Mouse (Mus musculus): ENCODE data around the gene Trim29.

- TF ChIP-seq CTCF (IDR thresholded peaks at IDR 0.05; ENCODE audit: low read depth, low read length) (no peak), GATA1 (IDR thresholded peaks at IDR 0.05; ENCODE audit: borderline replicate concordance, low read length) (no peak)
Measured at GRCm38 (mm10) chr9:43267357-43267756, 43.3 kb upstream of the Trim29 start.

Data from G1E (cell line).